Mouse (Mus musculus) brain, embryonic 14.5 days (tissue): Measurements from ENCODE around the gene 4930453N24Rik.

Experiments
- CTCF ChIP-seq: fragments of 200-500 bp; IDR thresholded peaks from 2 replicates; pipeline ENCODE4 v1.5.1; 2012; ENCODE audit warnings: inconsistent platforms, mild to moderate bottlenecking, moderate library complexity, borderline replicate concordance; ENCODE audit not compliant: insufficient read depth, insufficient read length; ENCODE audit errors: extremely low read depth
- POLR2A ChIP-seq: fragments of 200-500 bp; IDR thresholded peaks from 2 replicates; pipeline ENCODE4 v1.6.1; 2012; ENCODE audit warnings: mild to moderate bottlenecking, inconsistent platforms, borderline replicate concordance; ENCODE audit not compliant: poor library complexity, insufficient read depth, insufficient read length, severe bottlenecking; ENCODE audit errors: extremely low read depth

GRCm38 (mm10) chr16:64759245-64759626 lies 11.7 kb downstream of the 4930453N24Rik start:
- TF ChIP-seq POLR2A (no peak), CTCF (no peak)
